Mouse (Mus musculus): ENCODE measurements around the gene Ttc29. TPM values are rescaled to one million over a fixed set of nuclear protein-coding genes. Genes with fewer than 3 reads are reported as not detected.
A peak's percentile ranks its signal among the peaks of the same experiment; 100 is the strongest.

The Ttc29 gene
- polyA plus RNA-seq (2012; rRNA removed) = 1.3 and 2.0 TPM in 2 replicates

DNA sequence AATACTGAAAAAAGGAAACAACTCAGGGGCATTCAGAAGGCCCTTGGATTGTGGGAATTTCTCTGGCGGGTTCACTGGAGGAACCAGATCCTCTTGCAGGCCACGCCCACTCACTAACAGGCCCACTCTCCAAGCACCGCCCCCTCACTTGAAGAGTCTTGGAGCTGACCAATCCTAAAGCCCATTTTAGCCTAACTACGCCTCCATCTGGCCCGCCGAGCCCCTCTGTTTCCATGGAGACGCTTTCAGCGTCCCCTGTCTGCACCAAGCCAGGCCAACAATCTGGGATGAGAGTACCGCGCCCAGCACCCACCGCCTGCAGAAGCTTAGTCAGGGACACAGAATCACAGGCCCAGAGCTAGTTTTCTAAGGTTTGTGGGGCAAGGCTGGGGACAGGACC is at the start of gene Ttc29:
Gene Ttc29, plus strand, starts transcription at position 224 of the 400 bp plus-strand sequence.
- DNase-seq (ENCODE audit: low read depth) = no peak

DNA sequence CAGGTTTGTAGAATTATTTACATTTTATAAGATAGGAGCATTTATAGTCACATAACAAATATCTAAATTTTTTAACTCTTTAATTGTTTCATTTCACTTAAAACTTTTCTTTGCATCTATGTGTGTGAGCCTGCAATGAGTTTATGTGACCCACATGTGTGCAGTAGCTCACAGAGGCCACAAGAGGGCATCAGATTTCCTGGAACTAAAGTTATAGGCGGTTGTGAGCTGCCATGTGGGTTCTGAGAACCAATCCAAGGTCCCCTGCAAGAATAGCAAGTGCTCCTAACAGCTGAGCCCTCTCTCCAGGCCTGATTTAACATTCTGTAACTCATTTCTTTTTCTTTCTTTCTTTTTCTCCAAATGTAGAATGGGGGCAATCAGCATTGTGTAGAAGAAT is 41.7 kb upstream of the Ttc29 start:
- no peak for DNase-seq (ENCODE audit: low read depth)

DNA sequence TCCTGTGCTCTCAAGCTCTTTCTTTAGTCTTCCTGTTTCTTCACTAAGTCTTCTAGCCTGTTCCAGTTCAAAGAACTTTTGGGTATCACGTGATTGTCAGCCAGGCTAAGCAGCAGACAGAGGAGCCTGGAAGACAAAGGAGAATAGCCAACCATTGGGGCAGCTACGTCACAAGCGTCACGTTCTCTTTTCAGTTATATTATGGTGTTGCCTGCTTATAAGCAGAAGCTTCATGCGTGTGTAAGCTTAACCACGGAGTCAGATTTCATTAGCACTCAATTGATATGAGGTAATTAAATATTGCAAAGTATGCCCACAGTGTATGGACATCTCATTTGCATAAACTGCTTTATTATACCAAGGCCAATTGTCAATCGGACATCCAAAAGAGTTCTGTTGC is 30.4 kb upstream of the Ttc29 start:
- no peak for DNase-seq (ENCODE audit: low read depth)

DNA sequence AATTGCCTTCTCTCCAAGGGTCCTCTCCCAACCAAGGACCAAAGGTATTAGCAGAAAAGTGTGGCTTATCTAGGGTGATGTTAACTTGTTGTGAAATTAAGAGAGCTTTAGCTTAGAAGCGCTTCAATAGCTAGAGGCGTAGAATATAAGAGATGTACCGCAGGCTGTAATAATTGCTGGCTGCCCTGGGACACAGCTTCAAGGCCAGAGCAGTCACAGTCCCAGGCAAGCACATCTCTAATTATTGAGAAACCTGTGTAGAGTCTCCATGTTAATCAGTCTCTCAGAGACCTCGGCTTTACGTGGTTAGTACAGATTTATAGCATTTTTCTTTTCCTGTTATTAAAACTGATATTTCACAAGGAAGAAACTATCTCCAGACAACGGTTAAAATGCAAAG is 29.7 kb upstream of the Ttc29 start:
- DNase-seq (ENCODE audit: low read depth) = no peak

DNA sequence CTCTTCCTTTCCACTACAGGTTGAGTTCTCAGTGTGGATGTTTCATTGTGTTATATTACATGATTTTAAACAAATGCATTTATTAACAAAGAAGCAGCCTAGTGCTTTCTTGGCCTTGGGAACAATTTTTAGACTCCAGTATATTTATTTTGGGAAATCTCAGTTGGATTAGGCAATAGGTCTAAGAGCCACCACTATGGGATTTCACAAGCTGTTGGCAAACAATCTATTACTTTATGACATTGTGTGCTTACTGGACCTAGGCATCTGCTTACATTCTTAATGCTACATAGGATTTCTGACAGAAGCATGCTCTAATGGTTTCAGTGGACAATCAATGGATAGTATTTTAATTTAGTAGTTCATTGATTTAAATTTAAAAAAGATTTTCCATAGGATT is 26.0 kb upstream of the Ttc29 start:
- DNase-seq (ENCODE audit: low read depth) = peak; percentile 45

DNA sequence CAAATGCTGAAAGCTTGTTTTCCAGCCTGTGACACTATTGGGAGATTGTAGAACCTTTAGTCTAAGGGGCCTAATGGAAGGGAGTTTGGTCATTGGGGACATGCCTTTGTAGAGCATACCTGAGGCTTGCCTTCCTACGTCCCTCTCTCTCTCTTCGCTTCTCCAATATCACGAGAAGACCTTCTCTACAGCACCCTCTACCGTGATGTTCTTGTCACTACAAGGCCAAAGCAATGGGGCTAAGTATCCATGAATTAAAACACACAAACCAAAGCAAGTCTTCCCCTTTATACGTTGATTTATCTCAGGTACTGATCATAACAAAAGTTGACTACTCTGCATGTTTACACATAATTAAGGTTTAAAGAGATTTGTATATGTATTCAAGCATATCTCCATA is 8.9 kb upstream of the Ttc29 start:
- DNase-seq (ENCODE audit: low read depth) = no peak

DNA sequence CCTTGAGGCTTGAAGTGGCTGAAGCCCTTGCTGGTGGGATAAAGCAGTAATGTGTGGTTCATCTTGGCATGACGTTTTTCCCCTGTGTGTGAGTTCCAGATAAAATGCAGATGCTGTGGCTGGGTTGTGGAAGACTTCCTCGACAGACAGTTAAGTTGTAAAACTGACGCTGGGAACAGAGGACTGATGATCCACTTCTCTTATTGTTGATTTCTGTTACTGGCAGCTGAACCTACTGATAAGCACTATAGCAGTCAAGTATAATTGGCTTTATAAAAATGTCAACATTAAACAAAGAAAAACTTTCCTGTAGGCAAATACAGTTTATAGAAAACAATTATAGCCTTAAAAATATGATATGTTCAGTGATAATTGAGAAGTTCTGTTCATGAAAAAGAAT is 2.7 kb upstream of the Ttc29 start:
- DNase-seq (ENCODE audit: low read depth) = no peak

DNA sequence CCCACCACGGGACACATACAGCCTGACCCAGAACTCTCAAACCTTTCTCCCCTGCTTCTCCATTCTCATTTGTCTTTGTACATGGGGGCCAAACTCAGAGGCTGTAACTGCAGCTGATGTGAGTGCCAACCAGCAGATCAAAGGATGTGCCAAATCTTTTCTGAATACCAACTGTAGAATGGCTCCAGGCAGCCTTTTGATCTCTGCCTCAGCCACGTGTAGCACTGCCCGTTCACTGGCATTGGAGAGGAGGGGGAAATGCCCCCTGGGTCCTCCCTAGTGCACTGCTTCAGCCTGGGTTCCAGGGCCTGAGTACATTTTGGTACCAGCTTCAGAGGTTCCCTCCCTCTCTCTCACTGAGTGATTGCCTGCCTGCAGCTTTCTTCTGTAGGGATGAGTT is 1.5 kb downstream of the Ttc29 start:
- DNase-seq (ENCODE audit: low read depth) = no peak

DNA sequence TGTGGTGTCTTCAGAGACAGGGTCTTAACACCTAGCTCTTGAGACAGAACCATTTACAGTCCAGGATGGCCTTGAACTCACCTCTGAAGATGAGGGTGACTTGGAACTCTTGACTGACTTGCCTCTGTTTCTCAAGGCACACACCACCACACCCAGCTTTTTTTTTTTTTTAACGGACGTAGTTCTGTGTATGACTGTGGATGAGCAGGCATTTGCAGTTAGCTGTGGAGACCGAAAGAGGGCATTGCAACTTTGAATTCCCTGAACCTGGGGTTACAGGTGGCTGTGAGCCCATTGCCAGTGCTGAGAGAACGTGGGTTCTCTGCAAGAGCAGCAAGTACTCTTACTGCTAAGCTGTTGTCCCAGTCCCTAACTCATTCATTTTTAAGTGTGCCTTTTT is 13.0 kb downstream of the Ttc29 start:
- DNase-seq (ENCODE audit: low read depth) = no peak

DNA sequence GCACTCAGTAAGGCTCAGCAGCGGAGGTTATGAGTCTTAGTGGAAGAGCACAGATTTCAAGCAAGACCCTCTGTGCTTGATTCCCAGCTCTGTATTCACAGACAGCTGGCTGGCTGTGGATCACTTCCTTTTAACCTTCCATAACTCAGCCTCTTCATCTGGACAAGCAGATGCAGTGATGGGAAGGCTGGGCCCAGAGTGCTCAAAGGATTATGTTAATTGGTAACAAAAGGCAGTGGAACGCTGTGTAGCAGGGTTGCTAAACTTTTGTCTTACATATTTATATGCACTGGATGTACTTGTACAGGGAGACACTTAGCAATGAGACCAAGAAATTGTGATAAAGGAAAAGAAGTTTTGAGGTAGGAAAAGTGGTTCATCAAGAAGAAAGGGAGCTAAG is 17.6 kb downstream of the Ttc29 start:
- no peak for DNase-seq (ENCODE audit: low read depth)

DNA sequence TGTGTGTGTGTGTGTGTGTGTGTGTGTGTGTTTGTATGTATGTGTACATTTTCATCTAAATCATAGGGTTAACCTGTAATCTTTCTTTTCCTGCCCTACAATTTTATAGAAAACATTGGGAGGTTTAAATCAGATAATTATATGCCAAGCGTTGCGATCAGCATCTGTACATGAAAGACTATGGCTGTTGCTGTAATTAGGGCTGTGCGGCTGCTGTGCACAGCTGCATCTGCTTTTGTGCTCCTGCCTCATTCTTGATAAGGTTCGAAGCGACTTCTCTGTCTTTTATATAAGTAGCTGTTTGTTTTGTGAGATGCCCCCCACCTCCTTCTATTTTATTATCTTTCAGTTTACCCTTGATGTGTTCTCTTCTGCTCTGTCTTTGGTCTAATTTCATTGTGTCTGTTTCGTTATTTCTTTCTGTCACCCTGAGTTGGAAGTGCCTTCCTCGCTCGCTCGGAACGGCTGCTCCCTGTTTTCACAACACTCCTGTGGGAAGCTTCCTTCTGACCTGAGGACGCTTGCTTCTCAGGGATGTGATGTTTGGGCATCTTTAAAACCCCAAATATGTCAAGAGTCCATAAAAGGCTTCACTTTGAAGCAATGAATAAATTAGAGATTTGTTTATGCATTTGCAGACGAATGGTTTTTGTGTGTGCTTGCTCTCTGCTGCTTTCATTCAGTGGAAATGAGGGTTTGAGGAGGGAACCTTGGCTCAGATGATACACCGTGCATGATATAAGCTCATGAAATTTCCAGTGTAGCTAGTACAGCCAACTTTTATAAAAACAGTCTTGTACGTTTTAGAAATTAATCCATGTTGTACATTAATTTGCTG is 20.0 kb downstream of the Ttc29 start:
- no peak for DNase-seq (ENCODE audit: low read depth)

DNA sequence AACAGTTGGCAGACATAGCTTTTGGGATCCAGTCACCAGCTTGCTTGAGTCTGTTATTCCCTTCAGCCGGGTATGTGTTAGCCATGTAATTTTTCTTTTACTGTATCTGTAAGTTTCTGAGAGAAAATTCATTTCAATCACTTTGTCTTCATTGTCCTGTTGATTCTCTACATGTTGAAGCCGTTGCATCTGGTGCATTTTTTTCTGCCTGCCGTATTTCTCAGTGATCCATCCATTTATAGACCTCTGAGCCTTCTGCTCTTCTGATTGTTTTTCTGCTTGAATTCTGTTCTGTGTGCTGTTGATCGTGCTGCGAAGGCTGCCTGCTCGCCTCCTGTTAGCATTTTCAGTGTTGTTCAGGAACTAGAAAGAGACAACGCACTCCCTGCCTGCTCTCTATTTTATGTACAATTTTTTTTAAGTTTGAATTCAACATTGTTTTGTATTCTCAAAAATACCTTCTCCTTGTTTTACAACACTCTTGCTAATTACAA is 20.7 kb downstream of the Ttc29 start:
- DNase-seq (ENCODE audit: low read depth) = no peak

DNA sequence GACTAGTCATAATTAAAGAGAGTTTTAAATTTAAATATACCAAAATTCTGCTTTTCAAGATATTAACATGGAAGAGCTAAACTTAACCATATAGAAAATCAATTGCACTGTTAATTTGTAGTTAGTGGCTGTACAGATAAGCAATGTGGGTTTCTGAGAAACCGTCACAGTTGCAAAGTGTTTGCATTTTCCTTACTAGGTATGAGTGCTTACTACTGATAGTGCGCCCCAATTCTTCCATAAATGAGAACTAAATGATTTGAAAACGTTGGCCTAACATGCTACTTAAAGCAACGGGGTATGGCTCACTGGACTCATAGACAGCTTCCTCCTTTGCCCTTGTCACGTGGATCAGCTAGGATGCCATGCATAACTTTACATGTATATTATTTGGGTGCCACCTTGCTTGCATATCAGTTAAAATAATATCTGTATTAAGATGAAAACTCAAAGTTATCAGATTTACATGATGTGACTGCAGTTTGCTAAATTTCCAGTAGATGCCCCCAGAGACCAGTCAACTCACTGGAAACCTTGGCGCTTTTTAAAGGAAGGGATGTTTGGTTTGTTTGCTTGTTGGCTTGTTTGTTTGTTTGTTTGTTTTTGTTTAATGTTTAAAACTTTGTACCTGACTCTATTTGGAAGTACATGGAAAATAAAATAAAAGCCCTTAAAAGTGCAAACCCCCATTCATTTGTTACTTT is 25.0 kb downstream of the Ttc29 start:
- DNase-seq (ENCODE audit: low read depth) = no peak

DNA sequence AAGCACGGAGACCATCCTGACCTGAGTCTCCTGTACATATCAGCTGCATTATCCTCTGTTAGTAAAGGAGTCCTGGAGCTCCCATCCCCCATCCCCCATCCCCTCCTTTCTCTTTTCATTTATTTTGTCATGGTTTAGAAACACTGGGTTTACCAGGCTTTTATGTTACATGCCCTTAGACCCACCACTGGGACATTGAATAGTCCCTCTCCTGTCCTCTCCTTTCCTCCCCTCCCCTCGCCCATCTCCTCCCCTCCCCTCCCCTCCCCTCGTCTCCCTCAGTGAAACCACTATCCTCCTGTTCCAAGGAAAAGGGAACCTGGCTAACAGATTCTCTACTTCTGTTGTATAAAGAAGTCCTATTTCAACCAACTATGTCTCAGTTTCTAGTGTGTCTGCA is 38.0 kb downstream of the Ttc29 start:
- no peak for DNase-seq (ENCODE audit: low read depth)

DNA sequence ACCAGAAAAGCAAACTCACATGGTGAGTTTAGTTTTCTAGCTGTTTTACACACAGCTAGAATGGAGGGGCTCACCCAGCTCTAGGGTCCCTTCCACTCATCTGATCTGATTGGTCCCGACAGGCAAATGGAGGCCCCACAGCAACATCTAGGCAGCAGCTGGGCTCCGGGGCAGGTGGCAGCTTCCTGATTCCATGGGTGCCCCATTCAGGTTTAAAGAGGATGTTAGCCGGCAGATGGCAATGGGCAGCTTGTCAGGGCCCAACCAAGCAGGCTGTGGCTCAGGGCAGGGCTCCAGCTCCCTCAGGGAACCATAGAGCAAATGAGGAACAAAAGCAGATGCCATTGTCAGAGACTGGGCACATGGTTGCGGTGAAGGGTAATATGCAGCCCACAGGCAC is 41.3 kb downstream of the Ttc29 start:
- no peak for DNase-seq (ENCODE audit: low read depth)

DNA sequence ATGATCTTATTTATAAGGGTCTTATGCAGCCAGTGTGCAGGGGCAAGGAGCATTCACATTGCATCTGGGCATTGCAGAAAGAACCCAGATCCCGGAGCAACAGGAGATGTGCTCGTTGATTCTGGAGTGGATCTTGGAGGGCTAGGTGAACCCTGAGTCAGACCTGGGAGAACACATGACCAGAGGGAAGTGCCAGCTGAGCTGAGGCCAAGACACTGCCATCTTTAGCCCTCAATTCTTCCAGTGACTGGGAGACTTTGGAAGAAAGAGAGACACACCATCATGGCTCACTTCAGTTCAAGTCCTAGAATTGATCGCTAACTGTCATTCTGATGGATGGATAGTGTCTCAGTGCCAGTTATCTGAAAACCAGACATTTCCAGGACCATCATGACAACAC is 41.9 kb downstream of the Ttc29 start:
- no peak for DNase-seq (ENCODE audit: low read depth)

DNA sequence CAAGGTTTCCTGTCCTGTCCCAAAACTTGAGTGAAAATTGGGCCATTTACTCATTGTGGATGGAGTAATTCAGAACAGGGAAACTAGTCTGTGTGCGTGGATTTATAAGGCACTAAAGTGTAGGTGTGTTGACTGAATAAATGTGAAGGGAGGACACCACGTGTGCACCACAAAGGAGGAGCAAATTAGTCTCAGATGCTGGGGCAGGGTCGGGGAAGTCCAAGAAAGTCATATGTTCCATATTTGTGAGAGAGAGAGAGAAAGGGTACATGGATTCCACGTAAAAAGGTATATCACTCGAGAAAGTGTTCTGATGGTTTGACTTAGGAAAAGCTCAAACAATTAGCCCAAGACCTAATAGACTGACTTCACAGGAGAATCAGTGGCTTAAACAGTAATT is 52.4 kb downstream of the Ttc29 start:
- no peak for DNase-seq (ENCODE audit: low read depth)

DNA sequence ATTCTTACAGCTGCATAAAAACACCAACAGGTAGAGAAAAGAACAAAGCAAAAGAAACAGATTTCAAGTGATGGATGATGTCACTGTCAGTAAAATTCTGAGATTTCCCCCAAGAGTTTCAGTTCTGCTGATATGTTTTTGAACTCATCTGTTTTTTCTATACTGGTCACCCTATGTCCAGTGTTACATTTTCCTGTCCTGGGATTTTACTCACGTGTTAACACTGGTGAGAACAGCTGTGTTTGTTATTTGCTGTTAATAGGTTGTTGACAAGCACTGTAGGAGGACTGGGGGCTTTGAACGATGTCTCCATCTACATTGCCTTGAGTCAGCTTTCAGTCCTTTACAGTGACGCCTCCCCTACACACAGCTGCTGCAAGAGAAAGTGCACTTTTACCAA is 53.1 kb downstream of the Ttc29 start:
- DNase-seq (ENCODE audit: low read depth) = no peak

DNA sequence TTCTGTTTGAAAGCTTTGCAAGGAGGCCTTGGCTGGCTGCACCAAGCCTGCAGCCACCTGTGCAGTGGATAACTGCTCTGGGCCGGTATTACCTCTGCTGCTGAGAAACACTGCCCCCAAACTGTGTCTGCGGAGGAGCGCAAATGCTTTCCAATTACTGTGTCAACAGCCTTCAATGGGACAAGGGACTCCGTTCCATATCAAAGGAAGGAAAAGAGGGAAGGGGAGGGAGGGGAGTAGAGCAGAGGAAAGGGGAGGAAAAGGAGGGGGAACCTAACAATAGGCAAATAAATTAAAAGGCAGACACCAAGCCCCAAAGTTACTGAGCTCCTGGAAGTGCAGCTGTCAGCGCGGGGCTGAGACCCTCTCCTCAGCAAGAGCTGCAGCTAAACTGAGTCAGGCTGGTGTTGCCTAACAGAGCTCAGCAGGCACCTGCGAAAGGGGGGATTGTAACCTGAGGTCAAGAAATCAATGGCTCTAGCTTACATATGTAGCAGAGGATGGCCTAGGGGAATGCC is 54.9 kb downstream of the Ttc29 start:
- DNase-seq (ENCODE audit: low read depth) = no peak

DNA sequence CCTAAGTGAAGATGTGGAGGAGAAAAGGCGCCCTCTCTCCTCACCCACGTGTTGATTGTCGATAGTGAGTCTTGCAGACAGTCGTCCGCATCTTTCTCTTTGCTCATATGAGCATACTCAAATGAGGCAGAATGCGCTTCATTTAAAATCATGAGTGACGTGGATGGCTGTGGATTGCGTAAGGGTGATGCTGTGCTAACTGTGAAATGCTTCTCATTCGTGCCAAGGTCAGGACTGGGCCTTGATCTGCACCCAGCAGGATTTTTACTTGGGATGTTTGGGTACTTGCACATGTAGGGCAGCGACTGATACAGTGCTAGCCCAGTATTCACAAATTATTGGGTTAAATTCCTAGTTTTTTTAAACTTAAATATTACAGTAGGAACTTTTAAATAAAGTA is 56.2 kb downstream of the Ttc29 start:
- no peak for DNase-seq (ENCODE audit: low read depth)

DNA sequence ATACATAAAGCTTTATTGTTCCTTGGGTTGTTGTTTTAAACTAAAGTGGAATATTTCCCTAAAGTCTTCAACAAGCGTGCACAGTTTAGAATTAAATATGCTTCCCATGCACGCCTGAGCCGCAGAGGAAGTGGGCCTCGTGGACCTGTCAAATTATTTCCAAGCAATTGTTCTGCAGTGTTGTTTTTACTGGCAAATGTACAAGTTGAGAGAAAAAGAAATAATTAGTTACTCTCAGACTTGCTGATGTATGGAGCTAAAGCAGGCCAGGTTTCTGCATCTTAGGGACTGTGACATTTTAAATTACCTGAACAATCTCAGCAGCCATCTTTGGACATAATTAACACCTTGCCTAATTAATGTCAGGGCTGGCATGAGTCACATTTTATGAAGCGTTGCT is 58.3 kb downstream of the Ttc29 start:
- DNase-seq (ENCODE audit: low read depth) = no peak

DNA sequence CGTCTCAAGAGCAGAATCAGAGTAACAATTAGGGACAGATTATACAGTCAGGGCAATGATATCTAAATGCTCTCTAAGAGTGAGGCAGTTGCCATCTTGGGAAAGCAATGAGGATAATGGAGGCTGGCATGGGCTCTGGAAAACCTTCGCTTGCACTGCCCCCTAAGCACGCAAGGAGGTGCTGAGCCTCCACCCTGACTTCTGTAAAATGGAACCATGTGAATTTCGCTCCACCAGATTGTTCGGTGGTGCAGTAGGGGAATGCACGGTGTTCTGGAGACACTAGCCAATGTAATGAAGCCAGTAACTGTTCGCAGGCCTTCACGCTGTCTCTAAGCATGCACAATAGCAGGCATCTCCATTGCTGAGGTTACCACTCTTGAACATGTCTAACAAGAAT is 63.0 kb downstream of the Ttc29 start:
- DNase-seq (ENCODE audit: low read depth) = no peak

DNA sequence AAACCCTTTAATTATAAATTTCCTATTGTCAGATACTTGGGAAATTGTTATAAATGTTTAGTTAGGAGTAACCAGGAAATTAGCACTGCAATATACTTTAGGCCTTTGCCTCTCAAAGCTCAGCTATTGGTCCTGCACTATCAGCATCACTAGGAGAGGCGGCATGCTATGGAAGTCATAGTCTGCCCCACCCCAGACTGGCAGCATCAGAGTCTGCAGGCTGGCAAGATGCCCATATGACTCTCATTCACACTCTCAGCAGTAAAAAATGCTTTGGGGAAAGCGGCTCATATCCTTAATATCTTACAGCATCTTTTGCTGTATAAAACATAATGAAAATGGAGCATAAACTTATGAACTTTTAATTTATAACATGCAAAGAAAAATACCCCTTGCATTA is 64.3 kb downstream of the Ttc29 start:
- DNase-seq (ENCODE audit: low read depth) = no peak

Data from gonadal fat pad, adult 2 months (tissue).